Mouse (Mus musculus) ES-E14 (cell line): ENCODE results near the gene Isoc2b.

Experiments used
- HCFC1 ChIP-seq: IDR thresholded peaks from 2 replicates; pipeline ENCODE4 v1.6.1; 2012; ENCODE audit warnings: low read length, inconsistent platforms, borderline replicate concordance; ENCODE audit not compliant: insufficient read depth
- MAFK ChIP-seq: IDR thresholded peaks from 2 replicates; pipeline ENCODE4 v1.6.1; 2014; ENCODE audit warnings: mild to moderate bottlenecking, low read depth, low read length, inconsistent platforms; ENCODE audit not compliant: insufficient read depth
- ZC3H11A ChIP-seq: IDR thresholded peaks from 2 replicates; pipeline ENCODE4 v1.6.1; 2012; ENCODE audit warnings: low read depth, mild to moderate bottlenecking, inconsistent platforms, low read length, borderline replicate concordance

DNA sequence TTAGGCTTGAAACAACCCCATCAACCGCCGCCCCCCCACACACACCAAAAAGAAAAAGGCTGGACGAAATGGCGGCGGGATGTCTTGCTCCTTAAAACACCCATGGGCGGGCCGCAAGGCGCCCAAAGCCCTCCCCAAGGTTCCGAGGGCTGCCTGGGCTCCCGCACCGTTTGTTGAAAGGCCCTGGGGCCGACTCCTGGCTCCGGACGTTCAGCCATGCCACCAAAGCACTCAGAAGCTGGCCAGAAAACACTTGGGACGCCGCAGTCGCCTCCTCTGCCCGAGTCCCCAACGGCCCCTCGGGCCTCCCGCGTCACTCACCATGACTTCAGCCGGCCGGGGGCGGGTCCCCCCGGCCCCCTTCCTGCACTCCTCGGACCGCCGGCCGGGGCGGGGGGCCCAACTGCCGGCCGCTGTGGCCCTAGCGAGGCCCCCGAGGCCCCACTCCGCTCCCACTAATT, 58.2 kb downstream of the Isoc2b start:
- TF ChIP-seq HCFC1 = no peak
- no peak for TF ChIP-seq ZC3H11A
- TF ChIP-seq MAFK = no peak
